Mouse (Mus musculus): ENCODE results near the gene Trp53i11. TPM values are rescaled to one million over a fixed set of nuclear protein-coding genes. Genes with fewer than 3 reads are reported as not detected.

The Trp53i11 gene
- total and polyA plus RNA-seq, 2 experiments from 2014 or later: 17.4 to 77.2 TPM

DNA sequence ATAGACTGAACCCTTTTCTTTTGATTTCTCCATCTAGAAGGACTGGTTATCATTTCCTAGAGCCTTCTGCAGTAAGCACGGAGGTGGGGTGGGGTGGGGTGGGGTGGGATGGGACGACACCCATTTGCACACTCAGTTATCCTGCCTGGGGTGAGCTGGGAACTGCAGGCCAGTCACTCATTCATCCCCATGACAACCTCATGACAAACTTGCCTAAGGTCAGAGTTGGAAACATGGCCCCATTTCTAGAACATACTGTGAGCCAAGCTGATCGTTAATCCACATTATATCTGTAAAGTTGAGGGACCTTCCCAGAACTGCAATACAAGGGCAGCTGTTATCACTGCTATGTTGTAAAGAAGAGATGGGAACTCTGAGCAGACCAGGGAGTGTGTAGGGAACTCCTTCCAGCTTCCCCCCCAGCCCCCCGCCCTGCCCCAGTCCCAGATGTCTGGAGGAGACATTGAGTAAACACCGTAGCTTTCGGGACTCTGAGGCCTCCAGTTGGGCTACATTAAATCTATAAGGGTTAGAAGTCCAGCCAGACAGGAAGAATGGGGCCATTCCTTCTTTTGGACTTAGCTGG is 23.5 kb upstream of the Trp53i11 start:
- Histone ChIP-seq H3K4me3 (ENCODE audit: low read depth, low read length) (no peak overlapping the region), H3K36me3 (replicated peaks; ENCODE audit: control insufficient read depth, insufficient read depth, low read length) (no peaks in the 10 kb centered on the region), H3K27me3 (ENCODE audit: control insufficient read depth, insufficient read depth, low read length) (no peaks in the 10 kb centered on the region), H3K9ac (replicated peaks; ENCODE audit: low read depth, low read length) (no peak overlapping the region), H3K9me3 (replicated peaks; ENCODE audit: control insufficient read depth, low read length) (no peaks in the 10 kb centered on the region), H3K27ac (ENCODE audit: low read depth) (no peak overlapping the region), H3K4me1 (ENCODE audit: control insufficient read depth, insufficient read depth) (peaks cover 18% of the 10 kb centered on the region), H3K4me2 (ENCODE audit: low read depth, low read length) (no peak overlapping the region)
- 76% methylated on average over 6 of the region's 6 CpGs for whole genome bisulfite sequencing
- ATAC-seq (ENCODE audit: insufficient read depth, low read depth): no peak
- no peak for DNase-seq (ENCODE audit: low spot score)
- TF ChIP-seq EP300 (IDR thresholded peaks at IDR 0.05; ENCODE audit: low read depth) (no peak), CTCF (IDR thresholded peaks at IDR 0.05; ENCODE audit: low read depth) (no peak)

DNA sequence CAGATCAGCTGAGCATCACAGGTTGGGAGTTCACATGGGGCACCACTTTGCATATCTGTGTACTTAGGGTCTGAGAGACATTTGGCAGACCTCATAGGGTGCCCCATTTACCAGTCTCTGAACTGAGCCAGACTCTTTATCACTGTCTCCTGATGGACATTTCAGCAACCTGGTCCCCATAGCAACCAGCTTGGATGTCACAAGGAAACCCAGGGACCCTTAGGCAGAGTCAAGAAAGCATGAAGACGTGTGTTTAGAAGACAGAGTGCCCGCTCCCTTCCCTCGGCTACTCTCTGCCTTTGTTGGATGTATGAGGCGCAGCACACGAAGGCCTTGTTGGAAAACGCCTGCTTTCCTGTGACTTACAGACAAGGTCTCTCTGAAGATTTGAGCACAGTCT is 21.1 kb upstream of the Trp53i11 start:
- TF ChIP-seq CTCF (IDR thresholded peaks at IDR 0.05; ENCODE audit: low read depth) (no peak), EP300 (IDR thresholded peaks at IDR 0.05; ENCODE audit: low read depth) (no peak)

DNA sequence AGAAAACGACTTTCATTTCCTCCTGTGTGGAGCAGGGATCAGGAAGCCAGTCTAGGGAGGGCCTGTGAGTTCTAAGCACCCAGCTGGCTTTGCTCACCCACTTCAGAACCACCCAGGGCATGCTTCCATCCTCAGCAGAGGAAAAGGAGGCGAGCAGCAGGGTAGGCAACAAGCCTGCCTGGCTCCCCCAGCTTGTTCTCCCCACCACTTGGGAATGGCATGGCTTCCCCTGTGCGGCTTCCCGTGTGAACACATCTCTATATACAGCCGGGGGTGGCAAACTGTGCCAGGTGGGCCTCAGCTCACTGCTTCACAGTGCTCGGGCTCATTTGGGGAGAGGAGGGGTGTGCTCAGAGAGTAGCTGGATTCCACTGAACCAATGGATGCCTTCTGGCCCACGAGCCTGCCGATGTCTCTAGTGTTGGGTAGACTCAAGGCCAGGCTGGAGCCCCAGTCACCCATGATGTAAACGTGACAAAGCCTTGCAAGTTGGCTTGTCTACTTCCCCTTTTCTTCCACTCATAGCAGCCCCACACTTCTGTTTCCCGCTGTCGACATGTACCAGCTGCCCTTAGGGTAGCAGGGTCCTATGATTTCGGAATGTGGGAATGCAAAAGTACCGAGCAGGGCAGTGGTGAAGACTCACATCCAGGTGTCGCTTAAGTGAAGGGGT is 20.5 kb upstream of the Trp53i11 start:
- Histone ChIP-seq H3K36me3 (replicated peaks; ENCODE audit: control insufficient read depth, insufficient read depth, low read length) (no peaks in the 10 kb centered on the region), H3K4me3 (ENCODE audit: low read depth, low read length) (no peak overlapping the region), H3K4me1 (ENCODE audit: control insufficient read depth, insufficient read depth) (peaks cover 18% of the 10 kb centered on the region), H3K27ac (ENCODE audit: low read depth) (peak overlapping the region; percentile 32; the same call in 1 of the 2 replicates), H3K27me3 (ENCODE audit: control insufficient read depth, insufficient read depth, low read length) (0 out of 2 replicates have a peak, but pooled peaks cover 10% of the 10 kb centered on the region), H3K9ac (replicated peaks; ENCODE audit: low read depth, low read length) (no peak overlapping the region), H3K4me2 (ENCODE audit: low read depth, low read length) (no peak overlapping the region), H3K9me3 (replicated peaks; ENCODE audit: control insufficient read depth, low read length) (no peaks in the 10 kb centered on the region)
- WGBS: 74% methylated on average over 14 of the region's 14 CpGs
- TF ChIP-seq CTCF (IDR thresholded peaks at IDR 0.05; ENCODE audit: low read depth) (no peak), EP300 (IDR thresholded peaks at IDR 0.05; ENCODE audit: low read depth) (no peak)
- no peak; the same call in 1 of the 2 replicates for ATAC-seq (ENCODE audit: insufficient read depth, low read depth)
- DNase-seq (ENCODE audit: low spot score): no peak

More for the DNA sequence above, 21.1 kb upstream of the Trp53i11 start:
- Histone ChIP-seq H3K27me3 (ENCODE audit: control insufficient read depth, insufficient read depth, low read length) (0 out of 2 replicates have a peak, but pooled peaks cover 7% of the 10 kb centered on the region), H3K4me2 (ENCODE audit: low read depth, low read length) (no peak overlapping the region), H3K36me3 (replicated peaks; ENCODE audit: control insufficient read depth, insufficient read depth, low read length) (no peaks in the 10 kb centered on the region), H3K9me3 (replicated peaks; ENCODE audit: control insufficient read depth, low read length) (no peaks in the 10 kb centered on the region), H3K4me3 (ENCODE audit: low read depth, low read length) (no peak overlapping the region), H3K4me1 (ENCODE audit: control insufficient read depth, insufficient read depth) (peaks cover 18% of the 10 kb centered on the region), H3K27ac (ENCODE audit: low read depth) (peak overlapping the region; percentile 32), H3K9ac (replicated peaks; ENCODE audit: low read depth, low read length) (no peak overlapping the region)
- no peak for DNase-seq (ENCODE audit: low spot score)
- WGBS: 67% methylated on average over 6 of the region's 6 CpGs
- no peak for ATAC-seq (ENCODE audit: insufficient read depth, low read depth)

DNA sequence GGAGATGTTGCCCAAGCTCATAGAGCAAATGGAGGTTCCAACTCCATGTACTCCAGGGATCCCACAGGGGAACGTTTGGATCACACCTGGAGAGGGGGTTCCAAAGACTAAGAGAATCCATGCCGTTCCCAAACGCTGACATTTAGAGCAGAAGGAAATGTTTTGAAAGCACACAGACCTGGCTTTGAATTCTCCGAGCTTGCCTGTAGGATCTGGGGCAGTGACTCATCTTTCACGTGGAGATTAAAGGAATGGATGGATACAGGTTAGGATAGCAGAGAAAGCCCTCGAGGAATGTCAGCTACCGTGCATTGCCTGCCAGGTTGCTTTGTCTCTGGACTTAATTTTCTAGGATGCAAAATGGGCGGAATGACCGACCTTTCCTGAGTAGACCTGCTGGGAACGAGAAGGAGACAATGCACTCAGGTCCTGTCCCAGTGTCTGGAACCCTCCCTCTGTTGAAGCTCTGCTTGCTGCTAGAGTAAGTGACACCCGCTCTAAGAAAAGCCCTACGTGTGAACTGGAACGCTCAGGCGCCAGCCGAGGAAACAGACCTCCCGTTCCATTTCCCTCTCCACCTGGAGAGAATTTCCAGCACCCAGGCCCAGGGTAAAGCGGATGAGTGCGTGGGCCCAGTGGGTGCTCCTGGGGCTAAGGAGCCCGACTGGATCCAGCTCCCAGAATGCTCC is 17.0 kb upstream of the Trp53i11 start:
- TF ChIP-seq CTCF (IDR thresholded peaks at IDR 0.05; ENCODE audit: low read depth): no peak
- TF ChIP-seq EP300 (IDR thresholded peaks at IDR 0.05; ENCODE audit: low read depth): no peak
- Histone ChIP-seq H3K9me3 (replicated peaks; ENCODE audit: control insufficient read depth, low read length) (no peaks in the 10 kb centered on the region), H3K27ac (ENCODE audit: low read depth) (no peak overlapping the region), H3K27me3 (ENCODE audit: control insufficient read depth, insufficient read depth, low read length) (0 out of 2 replicates have a peak, but pooled peaks cover 10% of the 10 kb centered on the region), H3K36me3 (replicated peaks; ENCODE audit: control insufficient read depth, insufficient read depth, low read length) (no peaks in the 10 kb centered on the region), H3K4me3 (ENCODE audit: low read depth, low read length) (no peak overlapping the region), H3K4me2 (ENCODE audit: low read depth, low read length) (no peak overlapping the region), H3K4me1 (ENCODE audit: control insufficient read depth, insufficient read depth) (0 out of 2 replicates have a peak, but pooled peaks cover 8% of the 10 kb centered on the region), H3K9ac (replicated peaks; ENCODE audit: low read depth, low read length) (no peak overlapping the region)
- WGBS: 52% methylated on average over 19 of the region's 19 CpGs
- DNase-seq (ENCODE audit: low spot score): no peak
- ATAC-seq (ENCODE audit: insufficient read depth, low read depth): no peak

DNA sequence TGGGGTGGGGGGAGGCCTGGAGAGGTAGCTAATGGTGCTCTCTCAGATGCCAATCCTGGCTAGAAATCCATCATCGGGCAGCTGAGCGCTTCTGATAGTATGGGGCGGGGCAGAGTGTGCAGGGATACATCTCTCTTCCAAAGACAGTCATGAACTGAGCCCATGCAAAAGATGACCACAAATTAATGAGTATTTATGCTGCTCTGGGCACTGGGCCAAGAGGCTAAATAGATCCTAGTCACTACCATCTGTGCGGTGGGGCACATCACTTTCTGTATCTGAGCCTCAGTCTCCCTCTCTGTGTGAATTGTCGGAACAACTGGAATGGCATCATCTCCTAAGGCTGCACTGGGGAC is 16.5 kb upstream of the Trp53i11 start:
- Histone ChIP-seq H3K27ac (ENCODE audit: low read depth) (no peak overlapping the region), H3K36me3 (replicated peaks; ENCODE audit: control insufficient read depth, insufficient read depth, low read length) (no peaks in the 10 kb centered on the region), H3K9me3 (replicated peaks; ENCODE audit: control insufficient read depth, low read length) (no peaks in the 10 kb centered on the region), H3K27me3 (ENCODE audit: control insufficient read depth, insufficient read depth, low read length) (0 out of 2 replicates have a peak, but pooled peaks cover 10% of the 10 kb centered on the region), H3K4me1 (ENCODE audit: control insufficient read depth, insufficient read depth) (0 out of 2 replicates have a peak, but pooled peaks cover 10% of the 10 kb centered on the region), H3K4me2 (ENCODE audit: low read depth, low read length) (no peak overlapping the region), H3K9ac (replicated peaks; ENCODE audit: low read depth, low read length) (no peak overlapping the region), H3K4me3 (ENCODE audit: low read depth, low read length) (no peak overlapping the region)
- TF ChIP-seq EP300 (IDR thresholded peaks at IDR 0.05; ENCODE audit: low read depth): no peak
- no peak for TF ChIP-seq CTCF (IDR thresholded peaks at IDR 0.05; ENCODE audit: low read depth)
- 69% methylated on average over 5 of the region's 5 CpGs for WGBS
- DNase-seq (ENCODE audit: low spot score) (no peak), ATAC-seq (ENCODE audit: insufficient read depth, low read depth) (no peak)

Measured in heart, postnatal 0 days (tissue).